In genomic region chr19:29803946-29804345, GRCm38 (mm10) we compare ENCODE assay signal across 10 mouse cellular contexts. TPM values are rescaled to one million over a fixed set of nuclear protein-coding genes. Genes with fewer than 3 reads are reported as not detected.
A peak's percentile ranks its signal among the peaks of the same experiment; 100 is the strongest.
DNase-seq lines count a peak whose midpoint lies in the region; ATAC-seq and TF ChIP-seq lines count a peak whose summit lies in the region.
"Had no signal": no experiment of that assay in that cellular context is flagged by ENCODE, and none has a peak within 500 bp of the region (broad histone marks: within the 10 kb centered on the region; RNA-seq: fewer than 3 reads in every experiment).

No protein-coding gene starts in this region.

- no peak overlapping the region for H3K9ac ChIP-seq in heart, postnatal 0 days (replicated peaks; ENCODE audit: low read depth, low read length)
- H3K9ac ChIP-seq in hindbrain, embryonic 15.5 days = 0 out of 2 replicates have a peak overlapping the region, but pooled peaks have one; percentile 11
- H3K9ac ChIP-seq in midbrain, embryonic 14.5 days (replicated peaks; ENCODE audit: low read length) = no peak overlapping the region

- ATAC-seq in heart, postnatal 0 days (ENCODE audit: insufficient read depth, low read depth) = no peak
- ATAC-seq in hindbrain, embryonic 15.5 days (ENCODE audit: low FRiP score, low read depth) = no peak
- ATAC-seq in midbrain, embryonic 14.5 days (ENCODE audit: low FRiP score, low TSS enrichment) = no peak

- no peak overlapping the region for H3K27ac ChIP-seq in heart, postnatal 0 days (ENCODE audit: low read depth)
- no peak overlapping the region for H3K27ac ChIP-seq in embryonic facial prominence, embryonic 10.5 days (replicated peaks)
- H3K27ac ChIP-seq in hindbrain, embryonic 15.5 days (replicated peaks) = no peak overlapping the region
- no peak overlapping the region for H3K27ac ChIP-seq in midbrain, embryonic 14.5 days (replicated peaks; ENCODE audit: low read depth, low read length)

- 50% methylated on average over 3 of the region's 3 CpGs for WGBS in heart, postnatal 0 days
- 64% methylated on average over 3 of the region's 3 CpGs for WGBS in embryonic facial prominence, embryonic 10.5 days
- WGBS in hindbrain, embryonic 15.5 days = 48% methylated on average over 3 of the region's 3 CpGs
- 35% methylated on average over 3 of the region's 3 CpGs for WGBS in midbrain, embryonic 14.5 days

- H3K4me2 ChIP-seq in heart, postnatal 0 days (ENCODE audit: low read depth, low read length) = peak overlapping the region; percentile 88
- H3K4me2 ChIP-seq in hindbrain, embryonic 15.5 days = peak overlapping the region; percentile 73
- peak overlapping the region; percentile 96 for H3K4me2 ChIP-seq in midbrain, embryonic 14.5 days (ENCODE audit: low read length)

- no peaks in the 10 kb centered on the region for H3K27me3 ChIP-seq in heart, postnatal 0 days (ENCODE audit: control insufficient read depth, insufficient read depth, low read length)
- H3K27me3 ChIP-seq in embryonic facial prominence, embryonic 10.5 days (replicated peaks; ENCODE audit: low read depth, poor library complexity, severe bottlenecking) = no peaks in the 10 kb centered on the region
- no peaks in the 10 kb centered on the region for H3K27me3 ChIP-seq in hindbrain, embryonic 15.5 days
- H3K27me3 ChIP-seq in midbrain, embryonic 14.5 days (ENCODE audit: control insufficient read depth, insufficient read depth, low read length) = no peaks in the 10 kb centered on the region

- no peak for TF ChIP-seq EP300 in heart, postnatal 0 days (IDR thresholded peaks at IDR 0.05; ENCODE audit: low read depth)

- no peak for DNase-seq in heart, postnatal 0 days (ENCODE audit: low spot score)
- no peak for DNase-seq in heart, postnatal 25 days (ENCODE audit: low spot score)
- no peak for DNase-seq in embryonic facial prominence, embryonic 10.5 days (ENCODE audit: low spot score)
- no peak for DNase-seq in midbrain, embryonic 14.5 days
- no peak for DNase-seq in cerebellum, postnatal 25 days
- DNase-seq in left cerebral cortex, postnatal 10 days (ENCODE audit: extremely low spot score in 1 of 2, low spot score in 2 of 2) = no peak
- DNase-seq in layer of hippocampus, adult 18-20 months (ENCODE audit: low spot score in 2 of 2) = no peak
- DNase-seq: cerebellum, adult 18-20 months had no signal

- intact Hi-C loops in heart, postnatal 25 days (cut with DNase I) = loop anchor here (10.0 kb wide), 1 partner anchor 279 kb away; the partner anchor contains the start of gene Ric1
- intact Hi-C loops in left cerebral cortex, postnatal 10 days (cut with DNase I) = no loop called here

- no peaks in the 10 kb centered on the region for H3K9me3 ChIP-seq in heart, postnatal 0 days (replicated peaks; ENCODE audit: control insufficient read depth, low read length)
- no peaks in the 10 kb centered on the region for H3K9me3 ChIP-seq in embryonic facial prominence, embryonic 10.5 days
- H3K9me3 ChIP-seq in hindbrain, embryonic 15.5 days = no peaks in the 10 kb centered on the region
- H3K9me3 ChIP-seq in midbrain, embryonic 14.5 days (ENCODE audit: control insufficient read depth, low read length) = no peaks in the 10 kb centered on the region
- H3K9me3 ChIP-seq: G1E had no signal

- peak overlapping the region; percentile 17; the same call in 1 of the 2 replicates for H3K4me3 ChIP-seq in heart, postnatal 0 days (ENCODE audit: low read depth, low read length)
- H3K4me3 ChIP-seq in embryonic facial prominence, embryonic 10.5 days = peak overlapping the region; percentile 83
- H3K4me3 ChIP-seq in hindbrain, embryonic 15.5 days = peak overlapping the region; percentile 27
- H3K4me3 ChIP-seq in midbrain, embryonic 14.5 days (replicated peaks; ENCODE audit: low read depth, low read length) = peak overlapping the region; percentile 92

- H3K4me1 ChIP-seq in heart, postnatal 0 days (ENCODE audit: control insufficient read depth, insufficient read depth) = peaks cover 13% of the 10 kb centered on the region
- peaks cover 17% of the 10 kb centered on the region for H3K4me1 ChIP-seq in embryonic facial prominence, embryonic 10.5 days
- H3K4me1 ChIP-seq in hindbrain, embryonic 15.5 days (replicated peaks) = peaks cover 22% of the 10 kb centered on the region
- H3K4me1 ChIP-seq in midbrain, embryonic 14.5 days (ENCODE audit: control insufficient read depth, insufficient read depth, low read length) = peaks cover 24% of the 10 kb centered on the region

- no peak for TF ChIP-seq CTCF in heart, postnatal 0 days (IDR thresholded peaks at IDR 0.05; ENCODE audit: low read depth)

- H3K36me3 ChIP-seq in heart, postnatal 0 days (replicated peaks; ENCODE audit: control insufficient read depth, insufficient read depth, low read length) = peaks cover under 1% of the 10 kb centered on the region; the same call in 1 of the 2 replicates
- peaks cover 8% of the 10 kb centered on the region for H3K36me3 ChIP-seq in embryonic facial prominence, embryonic 10.5 days (replicated peaks)
- peaks cover 3% of the 10 kb centered on the region for H3K36me3 ChIP-seq in hindbrain, embryonic 15.5 days
- peaks cover 3% of the 10 kb centered on the region for H3K36me3 ChIP-seq in midbrain, embryonic 14.5 days (ENCODE audit: control insufficient read depth, insufficient read depth, low read length)

RNA-seq across cellular contexts. Expression of gene 9930021J03Rik, which starts 1.8 kb away (rescaled TPM):
- 8.6 and 11.6 TPM in 2 replicates for total RNA-seq in heart, postnatal 0 days (2014; rRNA removed; ENCODE audit: low replicate concordance)
- polyA plus RNA-seq in heart, postnatal 0 days (2015; fragmentation: Nextera tagmentation; extraction: Ambion mirVana) = 1.8 and 1.9 TPM in 2 replicates
- 10 to 100 TPM; 10.1 to 14.7 TPM for total RNA-seq in heart, postnatal 25 days (2021)
- 3.8 and 4.0 TPM in 2 replicates for polyA plus RNA-seq in embryonic facial prominence, embryonic 10.5 days (2016; fragmentation: Nextera tagmentation; extraction: Ambion mirVana)
- 5.5 and 6.0 TPM in 2 replicates for polyA plus RNA-seq in hindbrain, embryonic 15.5 days (2015; fragmentation: Nextera tagmentation; extraction: Ambion mirVana)
- 12.2 and 13.6 TPM in 2 replicates for polyA plus RNA-seq in midbrain, embryonic 14.5 days (2014; fragmentation: Nextera tagmentation; extraction: Ambion mirVana)
- 10 to 100 TPM; 24.7 to 25.6 TPM for total RNA-seq in left cerebral cortex, postnatal 10 days (2021)
- 10 to 100 TPM; 40.6 to 40.8 TPM for total RNA-seq in layer of hippocampus, adult 18-20 months (2021)

RNA-seq across cellular contexts. Expression of gene Ranbp6, which starts 8.8 kb away (rescaled TPM):
- total RNA-seq in heart, postnatal 0 days (2014; rRNA removed; ENCODE audit: low replicate concordance) = 10.8 and 12.9 TPM in 2 replicates
- 11.4 and 13.4 TPM in 2 replicates for polyA plus RNA-seq in heart, postnatal 0 days (2015; fragmentation: Nextera tagmentation; extraction: Ambion mirVana)
- 10 to 100 TPM; 11.8 to 15.0 TPM for total RNA-seq in heart, postnatal 25 days (2021)
- polyA plus RNA-seq in embryonic facial prominence, embryonic 10.5 days (2016; fragmentation: Nextera tagmentation; extraction: Ambion mirVana) = 21.7 and 23.7 TPM in 2 replicates
- 42.8 and 45.2 TPM in 2 replicates for polyA plus RNA-seq in hindbrain, embryonic 15.5 days (2015; fragmentation: Nextera tagmentation; extraction: Ambion mirVana)
- polyA plus RNA-seq in midbrain, embryonic 14.5 days (2014; fragmentation: Nextera tagmentation; extraction: Ambion mirVana) = 42.1 and 66.7 TPM in 2 replicates
- 10 to 100 TPM; 29.6 to 31.2 TPM for total RNA-seq in left cerebral cortex, postnatal 10 days (2021)
- total RNA-seq in layer of hippocampus, adult 18-20 months (2021) = 10 to 100 TPM; 34.8 to 35.0 TPM

Comparison
In these comparisons a context has a peak if more than half of its experiments do, and no peak if none do; other contexts are left out.
1. H3K4me3 ChIP-seq: peak in every context shown above with its lines; median percentile 92 in midbrain, embryonic 14.5 days; 83 in embryonic facial prominence, embryonic 10.5 days; 27 in hindbrain, embryonic 15.5 days; 17 in heart, postnatal 0 days.